Mouse (Mus musculus) gastrocnemius, adult 2 months (tissue): Measurements from ENCODE around the gene Grin2d. TPM values are rescaled to one million over a fixed set of nuclear protein-coding genes. Genes with fewer than 3 reads are reported as not detected.

Source experiments
- DNase-seq: peaks from one replicate; pipeline ENCODE4 v3.0.0; 2022
- H3K27ac ChIP-seq: fragments of 200-600 bp; 2 replicates; pipeline ENCODE4 v1.8.1; 2022; ENCODE audit warnings: mild to moderate bottlenecking
- H3K4me3 ChIP-seq: fragments of 200-600 bp; 2 replicates; pipeline ENCODE4 v1.8.1; 2022; ENCODE audit warnings: mild to moderate bottlenecking, moderate library complexity
- CTCF ChIP-seq: fragments of 200-600 bp; IDR thresholded peaks from 2 replicates; pipeline ENCODE4 v1.8.1; 2022; ENCODE audit warnings: antibody characterized with exemption, mild to moderate bottlenecking, moderate library complexity
- intact Hi-C: fragments of 180-260 bp; cut with DNase I; formaldehyde crosslinking; loops from one replicate; pipeline ENCODE4 v1.15.1; 2025
- total RNA-seq, 2 experiments: library from RNA; stranded (reverse); gene quantifications; 2 replicates each; pipeline ENCODE4 v1.2.3; 2021

The Grin2d gene
- total RNA-seq, 2 experiments from 2014 or later: 0.13 to 0.14 TPM

DNA sequence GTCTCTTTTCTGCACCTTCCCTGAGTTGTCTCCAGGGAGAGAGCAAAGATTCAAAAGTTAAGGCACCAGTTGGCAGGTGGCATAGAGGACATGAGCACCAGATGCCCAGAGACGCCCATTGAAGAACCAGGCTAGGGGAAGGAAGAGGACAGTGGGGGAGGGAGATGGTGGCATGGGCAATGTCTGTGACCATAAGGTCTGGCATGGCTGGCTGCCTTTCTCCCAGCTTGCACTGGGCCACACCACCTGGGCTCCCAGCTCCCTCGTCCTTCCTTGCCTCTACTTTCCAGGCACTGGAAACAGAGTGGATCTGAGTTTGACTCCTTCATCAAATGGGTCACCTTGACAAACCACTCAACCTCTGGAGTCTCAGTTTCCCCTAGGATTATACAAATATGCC, 14.5 kb upstream of the Grin2d start:
- Histone ChIP-seq H3K4me3 (no peak overlapping the region), H3K27ac (no peak overlapping the region)
- intact Hi-C loops: no loop called here
- no peak for TF ChIP-seq CTCF
- no peak for DNase-seq

- Histone ChIP-seq H3K27ac (no peak overlapping the region), H3K4me3 (no peak overlapping the region)
- TF ChIP-seq CTCF: no peak
- intact Hi-C loops: no loop called here
- DNase-seq: no peak
These were observed 9.1 kb upstream of the Grin2d start for GRCm38 (mm10) chr7:45887246-45887645.

- DNase-seq: no peak
- H3K4me3 ChIP-seq: no peak overlapping the region
- intact Hi-C loops: no loop called here
- TF ChIP-seq CTCF: no peak
- H3K27ac ChIP-seq: no peak overlapping the region
These were observed 2.8 kb upstream of the Grin2d start for GRCm38 (mm10) chr7:45881011-45881410.

- Histone ChIP-seq H3K27ac (no peak overlapping the region), H3K4me3 (no peak overlapping the region)
- peak; percentile 15 for DNase-seq
- TF ChIP-seq CTCF: no peak
- intact Hi-C loops: no loop called here
These were observed 2.4 kb upstream of the Grin2d start for GRCm38 (mm10) chr7:45880531-45880930.

GRCm38 (mm10) chr7:45876895-45877294, 1.3 kb downstream of the Grin2d start:
- intact Hi-C loops: no loop called here
- Histone ChIP-seq H3K4me3 (no peak overlapping the region), H3K27ac (no peak overlapping the region)
- no peak for TF ChIP-seq CTCF
- no peak for DNase-seq

GRCm38 (mm10) chr7:45873061-45873947, 4.9 kb downstream of the Grin2d start:
- Histone ChIP-seq H3K27ac (peak overlapping the region; percentile 95), H3K4me3 (peak overlapping the region; percentile 97)
- intact Hi-C loops: loop anchor here (2.0 kb wide), 1 partner anchor 23 kb away; the partner anchor contains the start of genes Syngr4 and Tmem143
- peak; percentile 45 for TF ChIP-seq CTCF
- peak; percentile 70 for DNase-seq

DNA sequence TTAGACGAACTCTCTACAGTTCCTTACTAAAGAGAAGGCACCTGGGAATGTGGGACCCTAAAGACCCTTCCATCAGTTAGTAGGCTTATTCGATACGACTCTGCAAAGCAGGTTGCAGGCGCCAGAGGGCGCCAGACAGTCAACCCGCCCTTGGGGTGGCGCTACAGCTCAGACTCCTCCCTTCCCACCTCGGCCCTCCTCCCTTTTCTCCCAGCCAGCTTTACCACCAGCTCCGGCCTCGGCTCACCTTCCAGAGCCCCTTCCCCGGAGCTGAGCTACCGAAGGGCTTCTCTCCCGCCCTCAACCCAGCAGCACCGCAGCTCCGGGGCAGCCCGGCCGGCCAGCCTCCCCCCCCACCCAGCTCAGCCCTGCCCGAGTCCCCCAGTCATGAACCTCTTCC, 5.6 kb downstream of the Grin2d start, which contains the start of gene Kdelr1:
Gene Kdelr1 (plus strand): TSS at position 149 of the 400 bp plus-strand sequence.
- TF ChIP-seq CTCF: no peak; the same call in 1 of the 2 replicates
- peak; percentile 92 for DNase-seq
- Histone ChIP-seq H3K27ac (peak within 1 kb of the TSS; percentile 95), H3K4me3 (peak within 1 kb of the TSS; percentile 97)
- intact Hi-C loops: loop anchor here (1.0 to 2.0 kb wide), 3 partner anchors 24 to 137 kb away; partner anchors contain the start of genes Syngr4 and Tmem143

GRCm38 (mm10) chr7:45870282-45871058, 7.7 kb downstream of the Grin2d start:
- no peak for TF ChIP-seq CTCF
- intact Hi-C loops: no loop called here
- no peak overlapping the region for H3K4me3 ChIP-seq

DNA sequence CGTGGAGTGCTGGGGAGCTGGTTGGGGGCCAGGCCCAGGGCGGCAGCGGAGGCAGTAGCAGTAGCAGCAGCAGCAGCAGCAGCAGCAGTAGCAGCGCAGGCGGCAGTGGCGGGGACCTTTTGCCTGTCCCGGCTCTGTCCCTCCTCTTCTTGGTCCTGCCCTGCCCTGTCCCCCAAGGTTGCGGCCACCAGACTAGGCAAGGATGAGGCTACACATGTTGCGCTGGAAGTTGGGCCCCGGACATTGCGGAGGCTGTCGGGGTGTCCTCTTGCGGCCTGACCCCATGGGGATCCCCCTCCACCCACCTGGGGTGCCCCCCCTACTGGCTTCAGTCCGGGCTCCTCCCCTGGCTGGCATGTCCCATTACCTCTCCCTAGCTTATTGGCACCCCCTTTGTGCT, 8.4 kb downstream of the Grin2d start:
- no peak for TF ChIP-seq CTCF
- Histone ChIP-seq H3K27ac (no peak overlapping the region), H3K4me3 (no peak overlapping the region)
- peak; percentile 29 for DNase-seq
- intact Hi-C loops: no loop called here

More at GRCm38 (mm10) chr7:45870282-45871058, 7.7 kb downstream of the Grin2d start:
- no peak overlapping the region for H3K27ac ChIP-seq
- peak; percentile 30 for DNase-seq

- DNase-seq: peak; percentile 17
- no peak overlapping the region for H3K4me3 ChIP-seq
- intact Hi-C loops: no loop called here
- TF ChIP-seq CTCF: no peak
- no peak overlapping the region for H3K27ac ChIP-seq
These were observed 9.0 kb downstream of the Grin2d start for GRCm38 (mm10) chr7:45869107-45869670.

DNA sequence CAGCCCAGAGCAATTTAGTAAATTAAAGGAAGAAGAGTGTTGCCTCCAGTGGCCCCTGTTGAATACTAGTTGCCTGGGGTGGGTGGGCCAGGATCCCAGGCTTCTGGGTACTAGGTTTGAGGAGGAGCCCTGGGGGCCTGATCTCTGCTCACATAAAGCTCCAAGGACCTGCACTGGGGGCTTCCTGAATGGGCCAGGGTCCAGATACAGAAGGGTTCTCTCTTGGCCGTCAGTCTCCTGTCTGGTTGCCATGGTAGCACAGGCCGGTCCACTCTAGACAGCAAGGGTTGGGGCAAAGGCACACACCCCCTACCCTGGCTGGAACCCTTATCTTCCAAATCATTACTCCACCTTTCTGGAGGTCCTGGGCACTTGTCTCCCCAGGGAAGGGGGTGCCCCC, 10.3 kb downstream of the Grin2d start:
- Histone ChIP-seq H3K4me3 (no peak overlapping the region), H3K27ac (no peak overlapping the region)
- intact Hi-C loops: no loop called here
- DNase-seq: peak; percentile 9
- TF ChIP-seq CTCF: no peak
